Mouse (Mus musculus): ENCODE results near the gene Cbr4.
A peak's percentile ranks its signal among the peaks of the same experiment; 100 is the strongest.

The Cbr4 gene

DNA sequence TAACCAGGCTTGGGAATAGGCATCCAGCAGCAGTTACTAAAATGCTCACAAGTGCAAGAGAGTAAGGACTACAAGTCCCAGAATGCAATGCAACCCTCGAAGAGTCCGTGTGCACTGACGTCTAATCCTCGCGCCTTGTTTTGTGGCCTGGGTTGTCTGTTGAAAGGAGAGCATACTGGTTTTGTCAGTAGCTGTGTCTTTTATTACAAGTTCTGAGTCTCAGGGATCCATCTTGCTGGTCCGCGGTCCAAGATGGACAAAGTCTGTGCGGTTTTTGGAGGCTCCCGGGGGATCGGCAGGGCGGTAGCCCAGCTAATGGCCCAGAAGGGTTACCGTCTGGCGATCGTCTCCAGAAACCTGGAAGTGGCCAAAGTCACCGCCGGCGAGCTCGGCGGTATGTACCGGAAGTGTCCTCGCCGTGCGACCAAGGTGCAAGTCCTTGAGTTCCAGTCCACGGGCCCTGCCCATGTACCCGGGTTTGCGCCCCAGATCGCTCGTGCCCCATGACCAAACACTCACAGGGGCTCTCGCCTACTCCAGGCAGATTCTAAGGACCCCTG, at the start of gene Cbr4:
TSS of gene Cbr4 (plus strand) at position 138 of the 560 bp plus-strand sequence.
- peak; percentile 91 for DNase-seq (ENCODE audit: low read depth)

GRCm38 (mm10) chr8:61442988-61443387, 44.5 kb upstream of the Cbr4 start:
- no peak for DNase-seq (ENCODE audit: low read depth)

DNA sequence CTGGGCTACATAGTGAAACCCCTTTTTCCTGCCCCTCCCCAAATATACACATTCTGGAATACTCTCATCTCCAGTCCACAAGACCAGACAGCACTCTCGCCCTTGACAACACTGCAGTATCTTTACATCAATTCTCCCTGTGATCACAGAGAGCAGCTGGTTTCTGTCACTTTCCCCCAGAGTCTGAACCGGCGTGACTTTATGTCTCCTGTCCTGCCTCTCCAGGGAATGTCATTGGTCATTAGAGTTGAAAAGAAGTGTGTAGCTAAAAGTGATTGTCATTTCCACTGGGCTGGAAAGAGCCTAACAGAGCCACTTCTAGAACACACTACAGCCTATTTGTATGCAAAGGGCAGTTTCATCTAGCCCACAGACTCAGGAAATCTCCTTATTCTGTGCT, 43.2 kb upstream of the Cbr4 start:
- no peak for DNase-seq (ENCODE audit: low read depth)

GRCm38 (mm10) chr8:61446329-61446728, 41.2 kb upstream of the Cbr4 start:
- no peak for DNase-seq (ENCODE audit: low read depth)

GRCm38 (mm10) chr8:61448100-61448499, 39.4 kb upstream of the Cbr4 start:
- DNase-seq (ENCODE audit: low read depth), result no peak

DNA sequence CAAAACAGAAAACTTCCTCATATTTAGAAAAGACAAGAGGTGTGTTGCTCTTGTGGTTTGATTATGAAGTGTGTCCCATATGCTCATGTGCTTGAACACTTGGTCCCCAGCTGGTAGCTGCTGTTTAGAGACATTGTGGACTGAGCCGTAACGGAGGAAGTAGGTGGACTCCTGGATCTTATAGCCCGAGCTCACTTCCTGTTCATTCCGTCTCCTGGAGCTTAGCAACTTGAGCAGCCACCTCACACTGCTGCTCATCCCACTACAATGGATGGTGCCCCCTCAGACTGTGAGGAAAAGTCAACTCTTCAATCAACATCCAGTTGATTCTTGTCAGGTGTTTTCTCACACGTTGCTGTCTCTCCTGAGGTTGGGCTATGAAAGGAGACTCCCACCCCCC, 38.7 kb upstream of the Cbr4 start:
- no peak for DNase-seq (ENCODE audit: low read depth)

- DNase-seq (ENCODE audit: low read depth), result no peak
Measured at GRCm38 (mm10) chr8:61450916-61451575, 36.5 kb upstream of the Cbr4 start.

DNA sequence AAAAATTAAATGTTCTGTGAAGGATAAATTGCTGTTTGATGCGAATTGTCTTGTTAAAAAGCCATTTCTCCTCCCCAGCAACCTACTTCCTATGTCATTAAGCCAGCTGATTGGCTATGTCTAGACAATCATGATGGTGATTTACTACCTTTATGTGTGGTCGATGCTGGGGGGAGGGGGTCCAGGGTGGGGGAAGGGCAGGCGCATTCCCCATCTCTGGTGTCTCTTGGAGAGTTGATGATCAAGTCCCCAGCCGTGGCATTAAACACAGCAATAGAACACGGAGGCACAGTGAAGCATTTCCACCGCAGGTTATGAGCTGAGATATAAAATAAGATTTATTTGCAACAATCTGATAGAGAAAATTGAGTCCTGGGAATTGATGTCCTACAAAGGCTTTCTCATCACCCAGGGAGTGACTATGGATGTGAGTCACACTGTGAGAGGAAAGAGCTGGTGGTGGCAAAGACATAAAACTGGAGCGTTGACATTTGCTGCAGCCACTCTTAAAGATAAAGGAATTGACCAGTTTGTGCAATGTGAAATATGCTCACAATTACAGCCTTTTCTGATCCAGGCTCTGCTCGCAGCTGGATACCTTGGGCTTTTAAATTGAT, 35.7 kb upstream of the Cbr4 start:
- DNase-seq (ENCODE audit: low read depth), result no peak

DNA sequence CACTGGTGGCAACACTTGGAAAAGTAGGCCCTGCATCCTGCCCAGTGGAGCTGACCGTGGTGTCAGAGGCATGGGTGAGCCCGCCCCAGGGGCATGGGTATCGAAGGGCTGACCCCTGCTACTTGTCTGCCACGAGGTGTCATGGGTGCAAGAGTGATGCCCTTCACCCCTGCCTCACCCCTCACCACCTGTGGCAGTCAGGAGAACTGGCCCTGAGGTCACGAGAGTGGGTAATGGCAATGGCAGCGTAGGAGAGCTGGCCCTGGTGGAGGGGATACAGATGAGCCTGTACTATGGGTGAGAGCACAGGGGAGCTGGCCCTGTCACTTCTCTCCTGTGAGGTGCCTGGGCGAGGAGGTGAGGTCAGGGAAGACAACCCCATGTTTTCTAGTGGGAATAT, 27.8 kb upstream of the Cbr4 start:
- no peak for DNase-seq (ENCODE audit: low read depth)

GRCm38 (mm10) chr8:61462221-61462620, 25.3 kb upstream of the Cbr4 start:
- no peak for DNase-seq (ENCODE audit: low read depth)

DNA sequence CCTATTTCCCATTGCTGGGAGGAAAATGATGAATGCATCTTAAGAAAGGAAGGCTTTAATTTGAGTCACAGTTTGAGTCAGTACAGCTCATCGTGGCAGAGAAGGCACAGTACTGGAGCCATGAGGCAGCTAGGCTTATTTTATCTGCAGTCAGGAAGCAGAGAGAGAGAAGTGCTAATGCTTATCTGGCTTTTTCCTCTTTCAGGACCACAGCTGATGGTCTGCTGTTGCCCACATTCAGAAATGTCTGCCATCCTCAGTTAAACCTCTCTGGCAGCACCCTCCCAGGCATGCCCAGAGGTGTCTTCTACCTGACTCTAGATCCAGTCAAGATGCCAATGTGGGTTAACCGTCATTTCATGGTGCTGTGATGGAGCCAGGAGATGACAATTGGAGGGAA, 23.1 kb upstream of the Cbr4 start:
- DNase-seq (ENCODE audit: low read depth), result no peak

DNA sequence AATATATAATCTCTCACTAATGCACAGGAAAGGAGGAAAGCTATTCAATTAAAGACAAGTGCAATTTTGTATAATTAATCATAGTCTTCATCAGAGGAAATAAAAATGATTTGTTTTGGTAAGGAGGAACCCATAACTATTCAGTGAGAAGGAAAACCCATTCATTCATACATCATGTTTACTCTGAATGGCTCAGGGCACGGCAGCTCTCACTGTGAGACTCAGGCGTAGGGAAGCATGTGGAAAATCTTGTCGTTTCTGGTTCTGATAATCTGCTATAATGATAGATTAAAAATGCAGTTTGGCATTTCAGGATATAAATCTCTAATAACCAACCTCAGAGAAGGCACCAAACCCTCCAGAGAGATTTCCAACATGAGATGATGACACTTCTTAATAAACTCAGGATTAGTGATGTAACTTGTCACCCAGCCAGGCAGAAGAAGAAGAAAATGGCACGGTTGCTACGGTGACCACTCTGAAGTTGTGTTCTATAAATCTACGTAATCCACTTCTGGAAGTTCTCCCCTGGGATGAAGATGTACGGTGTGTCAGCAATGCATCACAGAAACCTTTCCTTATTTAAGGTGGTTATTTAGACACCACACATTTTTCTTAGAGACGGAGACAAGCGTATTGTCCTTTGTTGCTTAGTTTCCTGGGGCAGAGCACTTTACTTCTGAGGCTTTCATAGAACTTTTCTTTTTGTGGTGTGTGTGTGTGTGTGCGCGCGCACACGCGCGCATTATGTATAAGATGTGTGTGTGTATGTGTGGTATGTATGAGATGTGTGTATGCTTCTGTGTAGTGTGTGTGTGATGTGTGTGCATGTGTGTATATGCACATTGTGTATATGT, 20.6 kb upstream of the Cbr4 start:
- no peak for DNase-seq (ENCODE audit: low read depth)

DNA sequence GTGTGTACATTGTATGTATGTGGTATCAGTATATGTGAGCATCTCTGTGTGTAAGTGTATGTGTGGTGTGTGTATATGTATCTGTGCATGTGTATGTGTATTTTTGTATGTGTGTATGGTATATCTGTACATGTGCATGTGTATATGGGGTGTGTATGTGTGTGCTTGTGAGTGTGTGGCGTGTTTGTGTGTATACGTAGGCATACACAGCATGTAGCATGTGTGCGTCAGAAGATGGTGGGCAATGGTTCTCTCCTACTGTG, 20.1 kb upstream of the Cbr4 start:
- no peak for DNase-seq (ENCODE audit: low read depth)

GRCm38 (mm10) chr8:61470213-61470612, 17.3 kb upstream of the Cbr4 start:
- DNase-seq (ENCODE audit: low read depth), result no peak

DNA sequence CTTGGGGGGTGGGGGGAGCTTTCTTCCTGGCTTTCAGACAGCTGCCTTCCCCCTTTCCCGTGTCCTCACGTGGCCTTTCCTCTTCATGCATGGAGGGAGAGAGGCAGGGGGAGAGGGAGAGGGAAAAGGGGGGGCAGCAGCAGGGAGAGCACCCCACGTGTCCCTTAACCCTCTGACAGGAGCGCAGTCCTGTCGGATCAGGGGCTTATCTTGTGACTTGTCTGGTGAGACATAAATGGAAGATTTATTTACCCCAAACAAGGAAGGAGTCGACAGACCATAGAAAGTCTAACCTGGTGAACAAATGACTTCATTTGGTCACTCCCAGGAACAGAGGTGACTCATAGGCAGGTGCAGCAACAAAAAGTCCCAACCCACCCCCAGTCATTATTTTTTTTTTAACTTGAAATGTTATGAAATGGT, 12.3 kb upstream of the Cbr4 start:
- no peak for DNase-seq (ENCODE audit: low read depth)

- no peak for DNase-seq (ENCODE audit: low read depth)
Measured at GRCm38 (mm10) chr8:61476160-61476559, 11.4 kb upstream of the Cbr4 start.

DNA sequence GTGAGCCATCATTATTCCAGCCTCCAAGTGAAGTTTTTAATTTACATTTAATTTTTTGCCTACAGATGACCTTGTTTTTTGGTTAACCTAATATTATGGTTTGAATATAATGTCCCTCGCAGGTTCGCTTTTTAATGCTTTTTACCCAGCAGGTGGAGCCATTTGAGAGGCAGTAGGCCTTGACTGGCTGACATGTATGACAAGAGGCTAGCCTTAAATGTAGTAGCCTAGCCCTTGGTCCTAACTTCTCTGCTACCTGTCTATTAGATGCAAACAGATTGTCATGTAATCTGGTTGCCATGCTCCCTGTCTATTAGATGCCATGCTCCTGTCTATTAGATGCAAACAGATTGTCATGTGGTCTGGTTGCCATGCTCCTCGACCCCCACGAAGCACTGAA, 9.4 kb upstream of the Cbr4 start:
- no peak for DNase-seq (ENCODE audit: low read depth)

- DNase-seq (ENCODE audit: low read depth), result no peak
Measured at GRCm38 (mm10) chr8:61478793-61479192, 8.7 kb upstream of the Cbr4 start.

- DNase-seq (ENCODE audit: low read depth), result no peak
Measured at GRCm38 (mm10) chr8:61479506-61480214, 7.9 kb upstream of the Cbr4 start.

DNA sequence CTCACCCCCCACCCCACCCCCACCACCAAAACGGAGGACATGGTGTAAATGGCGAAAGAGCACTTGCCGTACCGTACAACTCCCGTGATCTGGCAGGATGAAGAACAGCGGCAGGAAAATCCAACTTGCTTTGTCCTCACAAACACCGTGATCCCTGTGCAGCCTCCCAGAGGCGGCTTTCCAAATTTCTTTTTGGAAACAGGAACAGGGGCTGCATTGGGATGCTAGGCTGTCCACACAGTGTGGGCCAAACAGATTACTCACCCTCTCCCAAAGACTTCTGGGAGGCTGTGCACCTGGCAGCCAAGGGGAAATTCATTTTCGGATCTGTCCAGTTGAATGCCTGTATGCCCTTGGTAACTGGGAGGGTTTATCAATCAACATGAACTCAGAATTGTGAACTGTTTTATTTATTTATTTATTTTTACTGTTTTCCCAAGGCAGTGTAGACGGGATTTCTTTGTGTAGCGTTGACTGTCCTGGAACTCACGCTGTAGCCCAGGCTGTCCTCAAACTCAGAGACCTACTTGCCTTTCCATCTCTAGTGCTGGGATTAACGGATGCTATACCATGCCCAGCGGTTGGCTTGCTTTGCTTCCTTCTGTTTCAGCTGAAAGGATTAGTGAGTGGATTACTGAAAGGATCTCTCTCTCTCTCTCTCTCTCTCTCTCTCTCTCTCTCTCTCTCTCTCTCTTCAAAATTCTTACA, 7.1 kb upstream of the Cbr4 start:
- DNase-seq (ENCODE audit: low read depth), result no peak

- DNase-seq (ENCODE audit: low read depth), result no peak
Measured at GRCm38 (mm10) chr8:61486923-61487529, 508 bp upstream of the Cbr4 start.

Data from c-Kit-positive CD71-negative TER-119-negative erythroid progenitor cells, embryonic 14.5 days (primary cell).